Mouse (Mus musculus): ENCODE results near the gene Zdhhc3.

DNA sequence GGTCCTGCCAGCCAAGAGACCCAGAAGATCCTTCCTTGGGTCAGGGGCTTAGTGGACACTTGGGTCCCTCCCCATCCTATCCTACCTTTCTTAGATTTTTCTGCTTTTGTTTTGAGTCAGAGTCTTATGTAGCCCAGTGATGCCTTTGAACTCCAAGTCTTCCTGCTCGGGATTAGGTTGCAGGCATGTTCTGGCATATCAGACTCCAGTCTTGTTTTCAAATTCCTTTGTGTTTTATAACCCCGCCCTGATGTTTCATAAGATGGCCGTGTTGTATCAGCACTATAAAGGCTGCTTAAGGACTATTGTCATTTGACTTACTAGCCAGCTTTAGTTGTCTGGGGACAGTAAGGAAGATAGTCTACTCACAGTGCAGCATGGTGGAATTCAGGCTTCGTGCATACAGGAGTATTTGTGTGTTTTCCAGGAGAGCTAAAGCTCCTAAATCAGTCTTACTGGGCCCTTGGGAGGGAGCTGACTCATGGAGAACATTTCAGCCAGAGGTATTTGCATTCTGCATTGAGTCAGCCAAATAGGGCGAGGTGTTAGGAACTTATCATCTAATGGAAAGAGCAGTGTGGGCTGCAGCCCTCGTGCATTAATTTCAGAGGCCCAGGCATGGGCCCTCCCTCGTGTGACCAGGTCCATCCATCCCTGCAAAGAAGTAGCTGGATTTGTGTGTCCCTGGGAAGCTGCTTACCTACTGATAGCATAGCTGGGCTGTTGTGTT is 24.1 kb upstream of the Zdhhc3 start:
- no peak for TF ChIP-seq CTCF (IDR thresholded peaks at IDR 0.05; ENCODE audit: low read depth, low read length)
- no peak for TF ChIP-seq EP300 (IDR thresholded peaks at IDR 0.05; ENCODE audit: insufficient read depth, low read depth, low read length)
